Mouse (Mus musculus): ENCODE data around the gene Vmn1r167. TPM values are rescaled to one million over a fixed set of nuclear protein-coding genes. Genes with fewer than 3 reads are reported as not detected.

The Vmn1r167 gene
- polyA plus RNA-seq (2012; rRNA removed), result not detected in 2 replicates

DNA sequence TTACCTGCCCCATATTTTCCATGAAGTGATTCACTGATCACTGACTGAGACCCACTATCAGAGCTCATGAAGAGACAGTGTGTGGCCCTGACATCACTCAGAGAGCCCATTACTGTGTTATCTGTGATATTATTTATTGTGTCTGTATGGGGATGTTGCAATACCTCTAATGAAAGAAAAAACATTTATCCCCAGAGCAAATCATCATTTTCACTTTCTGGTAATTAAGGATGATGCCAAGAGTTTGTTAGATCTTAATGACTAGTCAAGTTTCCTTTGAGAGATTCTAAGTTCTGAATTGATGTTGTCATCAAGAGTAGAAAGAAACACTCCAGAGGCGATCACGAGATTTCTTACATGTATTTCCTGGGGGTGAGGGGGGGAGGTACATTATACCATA is at the start of gene Vmn1r167:
Vmn1r167 (minus strand) TSS at position 101 of the 400 bp plus-strand sequence.

DNA sequence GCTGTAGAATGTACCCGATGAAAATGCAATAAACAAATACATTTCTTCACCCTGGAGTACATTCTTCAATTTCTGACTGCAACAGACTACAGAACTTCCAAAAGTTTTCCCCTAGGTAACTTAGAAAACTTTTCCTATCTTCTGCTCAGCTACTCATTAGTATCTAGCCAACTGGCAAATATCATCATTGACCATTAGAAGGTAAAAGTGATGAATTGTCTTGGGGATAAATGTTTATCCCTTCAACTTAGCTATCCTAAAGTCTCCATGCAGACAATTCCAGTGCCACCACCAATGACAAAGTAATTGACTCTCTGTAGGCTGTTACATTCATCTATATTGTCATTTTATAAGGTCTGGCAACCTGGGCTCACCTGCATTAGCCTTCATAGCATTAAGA is 32.4 kb upstream of the Vmn1r167 start, which contains the start of gene Vmn1r168:
Vmn1r168 (plus strand) TSS at position 301 of the 400 bp plus-strand sequence.

Other genes starting within 250 kb of the Vmn1r167 start
- gene Gm6902, start 228.3 kb downstream of the Vmn1r167 start, polyA plus RNA-seq (2012; rRNA removed), result not detected in 2 replicates
- gene Nlrp4e, start 206.0 kb downstream of the Vmn1r167 start, polyA plus RNA-seq (2012; rRNA removed), result not detected in 2 replicates
- not detected in 2 replicates for gene Nlrp5, start 121.3 kb downstream of the Vmn1r167 start, polyA plus RNA-seq (2012; rRNA removed)
- not detected in 2 replicates for gene Vmn1r168, start 32.5 kb upstream of the Vmn1r167 start, polyA plus RNA-seq (2012; rRNA removed)
- not detected in 2 replicates for gene Vmn1r169, start 68.3 kb upstream of the Vmn1r167 start, polyA plus RNA-seq (2012; rRNA removed)
- not detected in 2 replicates for gene Vmn1r170, start 99.0 kb upstream of the Vmn1r167 start, polyA plus RNA-seq (2012; rRNA removed)
- gene Vmn1r171, start 123.5 kb upstream of the Vmn1r167 start, polyA plus RNA-seq (2012; rRNA removed), result not detected in 2 replicates
- gene Vmn1r172, start 151.1 kb upstream of the Vmn1r167 start, polyA plus RNA-seq (2012; rRNA removed), result not detected in 2 replicates
- gene Vmn1r173, start 193.5 kb upstream of the Vmn1r167 start, polyA plus RNA-seq (2012; rRNA removed), result not detected in 2 replicates
- gene Vmn1r174, start 245.1 kb upstream of the Vmn1r167 start, polyA plus RNA-seq (2012; rRNA removed), result not detected in 2 replicates